Mouse (Mus musculus) hindbrain, embryonic 12.5 days (tissue): Measurements from ENCODE around the gene Abcc6. TPM values are rescaled to one million over a fixed set of nuclear protein-coding genes. Genes with fewer than 3 reads are reported as not detected.

Experiments used
- ATAC-seq: fragments of 200-750 bp; cut with Nextera tagmentation; 2 replicates; pipeline ENCODE4 v1.8.0; 2017; ENCODE audit warnings: moderate TSS enrichment; ENCODE audit not compliant: low FRiP score
- H3K27ac ChIP-seq: fragments of 300-500 bp; sonication (generic); 2 replicates; pipeline ENCODE4 v1.5.1; 2016; ENCODE audit warnings: mild to moderate bottlenecking
- H3K27me3 ChIP-seq: fragments of 300-500 bp; sonication (generic); 2 replicates; pipeline ENCODE4 v1.6.1; 2016; ENCODE audit warnings: mild to moderate bottlenecking
- H3K36me3 ChIP-seq: fragments of 300-500 bp; sonication (generic); 2 replicates; pipeline ENCODE4 v1.6.1; 2016; ENCODE audit warnings: mild to moderate bottlenecking
- H3K4me1 ChIP-seq: fragments of 300-500 bp; sonication (generic); 2 replicates; pipeline ENCODE4 v1.6.1; 2016
- H3K4me2 ChIP-seq: fragments of 300-500 bp; sonication (generic); replicated peaks from 2 replicates; pipeline ENCODE4 v1.6.1; 2016; ENCODE audit warnings: mild to moderate bottlenecking
- H3K4me3 ChIP-seq: fragments of 300-500 bp; sonication (generic); 2 replicates; pipeline ENCODE4 v1.5.1; 2016; ENCODE audit warnings: mild to moderate bottlenecking
- H3K9ac ChIP-seq: fragments of 300-500 bp; sonication (generic); 2 replicates; pipeline ENCODE4 v1.6.1; 2016; ENCODE audit warnings: mild to moderate bottlenecking, moderate library complexity
- H3K9me3 ChIP-seq: fragments of 300-500 bp; sonication (generic); replicated peaks from 2 replicates; pipeline ENCODE4 v1.6.1; 2016; ENCODE audit warnings: mild to moderate bottlenecking
- WGBS: fragments of 180-500 bp; shearing (Covaris S2); methylation state at CpG from one replicate; pipeline ENCODE4 v1.1.7; 2016; 5-methylcytosine and 5-hydroxymethylcytosine counted together
- polyA plus RNA-seq: library from polyadenylated mRNA; unstranded; fragments of >200 nt; fragmentation: Nextera tagmentation; extraction: Ambion mirVana; gene quantifications from 2 replicates; pipeline ENCODE4 v1.2.1, GENCODE M21; 2016

The Abcc6 gene
- polyA plus RNA-seq, 1 experiment from 2014 or later: 0.19 TPM

- H3K4me2 ChIP-seq: no peak overlapping the region
- no peak overlapping the region for H3K27ac ChIP-seq
- H3K27me3 ChIP-seq: no peaks in the 10 kb centered on the region
- H3K36me3 ChIP-seq: peaks cover 83% of the 10 kb centered on the region
- WGBS: 89% methylated on average over 10 of the region's 10 CpGs
- H3K4me3 ChIP-seq: no peak overlapping the region
- H3K9ac ChIP-seq: no peak overlapping the region
- H3K4me1 ChIP-seq: no peaks in the 10 kb centered on the region
- ATAC-seq: no peak
- no peaks in the 10 kb centered on the region for H3K9me3 ChIP-seq
Measured at GRCm38 (mm10) chr7:46044106-46044505, 14.0 kb upstream of the Abcc6 start.

GRCm38 (mm10) chr7:46039873-46040272 is 9.8 kb upstream of the Abcc6 start:
- peaks cover 61% of the 10 kb centered on the region for H3K36me3 ChIP-seq
- no peaks in the 10 kb centered on the region for H3K9me3 ChIP-seq
- H3K27ac ChIP-seq: no peak overlapping the region
- H3K4me3 ChIP-seq: no peak overlapping the region
- ATAC-seq: no peak
- WGBS: 65% methylated on average over 2 of the region's 2 CpGs
- H3K4me2 ChIP-seq: no peak overlapping the region
- no peaks in the 10 kb centered on the region for H3K27me3 ChIP-seq
- H3K9ac ChIP-seq: no peak overlapping the region
- H3K4me1 ChIP-seq: peaks cover 9% of the 10 kb centered on the region

- WGBS: 91% methylated on average over 6 of the region's 6 CpGs
- ATAC-seq: no peak
- no peak overlapping the region for H3K4me3 ChIP-seq
- no peaks in the 10 kb centered on the region for H3K27me3 ChIP-seq
- no peak overlapping the region for H3K9ac ChIP-seq
- H3K9me3 ChIP-seq: no peaks in the 10 kb centered on the region
- peaks cover 40% of the 10 kb centered on the region for H3K36me3 ChIP-seq
- peaks cover 18% of the 10 kb centered on the region for H3K4me1 ChIP-seq
- no peak overlapping the region for H3K27ac ChIP-seq
- H3K4me2 ChIP-seq: no peak overlapping the region
Measured at GRCm38 (mm10) chr7:46037433-46037832, 7.3 kb upstream of the Abcc6 start.

GRCm38 (mm10) chr7:46035468-46035867 is 5.4 kb upstream of the Abcc6 start:
- H3K9ac ChIP-seq: no peak overlapping the region
- ATAC-seq: no peak
- no peak overlapping the region for H3K4me2 ChIP-seq
- peaks cover 20% of the 10 kb centered on the region for H3K36me3 ChIP-seq
- H3K27ac ChIP-seq: no peak overlapping the region
- no peaks in the 10 kb centered on the region for H3K27me3 ChIP-seq
- no peaks in the 10 kb centered on the region for H3K9me3 ChIP-seq
- H3K4me1 ChIP-seq: peaks cover 18% of the 10 kb centered on the region
- no peak overlapping the region for H3K4me3 ChIP-seq
- 90% methylated on average over 2 of the region's 2 CpGs for WGBS

- H3K36me3 ChIP-seq: peaks cover 15% of the 10 kb centered on the region
- ATAC-seq: no peak
- H3K4me2 ChIP-seq: peak overlapping the region; percentile 93
- no peaks in the 10 kb centered on the region for H3K9me3 ChIP-seq
- peaks cover 18% of the 10 kb centered on the region for H3K4me1 ChIP-seq
- WGBS: 83% methylated on average over 2 of the region's 2 CpGs
- H3K9ac ChIP-seq: no peak overlapping the region; the same call in 1 of the 2 replicates
- H3K4me3 ChIP-seq: peak overlapping the region; percentile 91; the same call in 1 of the 2 replicates
- no peak overlapping the region for H3K27ac ChIP-seq
- H3K27me3 ChIP-seq: peaks cover 2% of the 10 kb centered on the region; the same call in 1 of the 2 replicates
Measured at GRCm38 (mm10) chr7:46034991-46035390, 4.9 kb upstream of the Abcc6 start.

- peaks cover 18% of the 10 kb centered on the region for H3K4me1 ChIP-seq
- H3K36me3 ChIP-seq: peaks cover 10% of the 10 kb centered on the region; the same call in 1 of the 2 replicates
- H3K4me3 ChIP-seq: peak overlapping the region; percentile 91
- ATAC-seq: peak; percentile 77
- H3K27me3 ChIP-seq: peaks cover 5% of the 10 kb centered on the region; the same call in 1 of the 2 replicates
- H3K9ac ChIP-seq: peak overlapping the region; percentile 94
- WGBS: 1% methylated on average over 35 of the region's 35 CpGs
- peak overlapping the region; percentile 93 for H3K4me2 ChIP-seq
- H3K9me3 ChIP-seq: no peaks in the 10 kb centered on the region
- peak overlapping the region; percentile 60; the same call in 1 of the 2 replicates for H3K27ac ChIP-seq
Measured at GRCm38 (mm10) chr7:46033870-46034337, 3.8 kb upstream of the Abcc6 start.

- no peaks in the 10 kb centered on the region for H3K9me3 ChIP-seq
- peak within 1 kb of the TSS; percentile 93 for H3K4me2 ChIP-seq
- H3K9ac ChIP-seq: peak within 1 kb of the TSS; percentile 94
- peaks cover 18% of the 10 kb centered on the region for H3K4me1 ChIP-seq
- H3K4me3 ChIP-seq: peak within 1 kb of the TSS; percentile 91
- ATAC-seq: peak; percentile 95
- WGBS: 7% methylated on average over 36 of the region's 44 CpGs
- peaks cover 7% of the 10 kb centered on the region; the same call in 1 of the 2 replicates for H3K36me3 ChIP-seq
- H3K27me3 ChIP-seq: peaks cover 5% of the 10 kb centered on the region; the same call in 1 of the 2 replicates
- peak within 1 kb of the TSS; percentile 60; the same call in 1 of the 2 replicates for H3K27ac ChIP-seq
Measured at GRCm38 (mm10) chr7:46033109-46033869, 3.2 kb upstream of the Abcc6 start, which contains the start of gene Nomo1. Gene Nomo1, plus strand, starts transcription at chr7:46033698.

GRCm38 (mm10) chr7:46031075-46031474 is 973 bp upstream of the Abcc6 start:
- Histone ChIP-seq H3K9me3 (no peaks in the 10 kb centered on the region), H3K4me1 (peaks cover 18% of the 10 kb centered on the region), H3K27ac (no peak overlapping the region), H3K4me3 (no peak overlapping the region), H3K36me3 (no peaks in the 10 kb centered on the region), H3K27me3 (peaks cover 5% of the 10 kb centered on the region; the same call in 1 of the 2 replicates), H3K9ac (no peak overlapping the region), H3K4me2 (no peak overlapping the region)
- 81% methylated on average over 2 of the region's 2 CpGs for WGBS
- no peak for ATAC-seq

GRCm38 (mm10) chr7:46029299-46030144 is 580 bp downstream of the Abcc6 start:
- Histone ChIP-seq H3K4me3 (no peak overlapping the region), H3K9ac (no peak overlapping the region), H3K36me3 (no peaks in the 10 kb centered on the region), H3K27ac (no peak overlapping the region), H3K27me3 (peaks cover 5% of the 10 kb centered on the region; the same call in 1 of the 2 replicates), H3K9me3 (no peaks in the 10 kb centered on the region), H3K4me2 (0 out of 2 replicates have a peak overlapping the region, but pooled peaks have one; percentile 26), H3K4me1 (peaks cover 6% of the 10 kb centered on the region)
- no peak for ATAC-seq
- WGBS: 70% methylated on average over 9 of the region's 9 CpGs

GRCm38 (mm10) chr7:46028681-46029080 is 1.4 kb downstream of the Abcc6 start:
- no peak overlapping the region for H3K4me3 ChIP-seq
- H3K36me3 ChIP-seq: no peaks in the 10 kb centered on the region
- no peaks in the 10 kb centered on the region for H3K4me1 ChIP-seq
- H3K4me2 ChIP-seq: no peak overlapping the region
- no peak overlapping the region for H3K9ac ChIP-seq
- H3K27me3 ChIP-seq: peaks cover 5% of the 10 kb centered on the region; the same call in 1 of the 2 replicates
- ATAC-seq: no peak
- no peak overlapping the region for H3K27ac ChIP-seq
- 90% methylated on average over 10 of the region's 10 CpGs for WGBS
- no peaks in the 10 kb centered on the region for H3K9me3 ChIP-seq

- WGBS: 86% methylated on average over 9 of the region's 9 CpGs
- no peak overlapping the region for H3K9ac ChIP-seq
Measured at GRCm38 (mm10) chr7:46025436-46025835, 4.7 kb downstream of the Abcc6 start.

GRCm38 (mm10) chr7:46021951-46022350 is 8.2 kb downstream of the Abcc6 start:
- Histone ChIP-seq H3K36me3 (no peaks in the 10 kb centered on the region), H3K4me1 (no peaks in the 10 kb centered on the region), H3K4me3 (no peak overlapping the region), H3K27ac (no peak overlapping the region), H3K4me2 (no peak overlapping the region), H3K9ac (no peak overlapping the region), H3K9me3 (no peaks in the 10 kb centered on the region), H3K27me3 (0 out of 2 replicates have a peak, but pooled peaks cover 2% of the 10 kb centered on the region)
- ATAC-seq: no peak
- 29% methylated on average over 4 of the region's 4 CpGs for WGBS

More at GRCm38 (mm10) chr7:46025436-46025835, 4.7 kb downstream of the Abcc6 start:
- H3K27ac ChIP-seq: no peak overlapping the region
- H3K4me3 ChIP-seq: no peak overlapping the region
- no peaks in the 10 kb centered on the region for H3K36me3 ChIP-seq
- H3K27me3 ChIP-seq: peaks cover 5% of the 10 kb centered on the region; the same call in 1 of the 2 replicates
- H3K9me3 ChIP-seq: no peaks in the 10 kb centered on the region
- ATAC-seq: no peak
- no peaks in the 10 kb centered on the region for H3K4me1 ChIP-seq
- H3K4me2 ChIP-seq: no peak overlapping the region
